Mouse (Mus musculus) urinary bladder, postnatal 14 days (tissue): ENCODE results near the gene Bptf.
"Not testable (repeated sequence)": the region's sequence is repeated elsewhere in the genome, so short reads cannot be mapped to it uniquely, and the experiment has no call there.

Experiments
- DNase-seq: peaks from one replicate; pipeline ENCODE4 v3.0.0; 2021; ENCODE audit warnings: low spot score

Bptf gene

GRCm38 (mm10) chr11:107113881-107114557, 17.9 kb downstream of the Bptf start:
- DNase-seq: no peak

DNA sequence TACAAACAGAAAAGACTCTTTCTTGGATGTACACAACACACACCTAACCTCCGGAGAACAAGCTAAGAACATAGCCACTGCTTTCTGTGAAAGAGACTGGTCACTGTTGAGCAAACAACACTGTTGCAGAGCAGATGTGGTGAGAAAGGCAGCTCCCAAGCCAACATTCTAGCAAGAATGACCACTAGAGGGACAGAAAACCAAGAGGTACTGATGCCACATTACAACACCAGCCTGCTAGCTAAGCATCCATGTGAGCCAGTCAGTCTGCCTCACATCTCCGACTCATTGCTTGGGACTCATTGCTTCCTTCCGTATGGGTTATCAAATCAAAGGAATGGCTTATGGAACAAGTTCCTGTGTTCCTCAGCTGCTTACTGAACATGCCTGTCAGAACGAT, 18.8 kb downstream of the Bptf start:
- peak; percentile 15 for DNase-seq

- DNase-seq: no peak
Observed at GRCm38 (mm10) chr11:107109669-107110068, 22.3 kb downstream of the Bptf start.

DNA sequence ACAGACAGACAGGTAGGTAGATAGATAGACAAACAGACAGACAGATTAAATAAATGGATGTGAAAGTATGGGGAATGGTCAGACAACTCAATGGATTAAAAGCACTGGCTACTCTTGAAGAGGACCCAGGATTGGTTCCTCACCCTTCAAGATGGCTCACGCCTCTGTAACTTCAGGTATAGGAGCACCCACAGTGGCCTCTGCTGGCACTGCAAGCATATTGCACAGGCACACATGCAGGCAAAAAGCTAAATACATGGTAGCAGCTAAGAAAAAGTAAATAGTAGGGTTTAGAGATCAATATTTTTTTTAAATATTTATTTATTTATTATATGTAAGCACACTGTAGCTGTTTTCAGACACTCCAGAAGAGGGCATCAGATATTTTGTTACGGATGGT, 23.0 kb downstream of the Bptf start:
- DNase-seq: no peak

- no peak for DNase-seq
Observed at GRCm38 (mm10) chr11:107107725-107108078, 24.2 kb downstream of the Bptf start.

DNA sequence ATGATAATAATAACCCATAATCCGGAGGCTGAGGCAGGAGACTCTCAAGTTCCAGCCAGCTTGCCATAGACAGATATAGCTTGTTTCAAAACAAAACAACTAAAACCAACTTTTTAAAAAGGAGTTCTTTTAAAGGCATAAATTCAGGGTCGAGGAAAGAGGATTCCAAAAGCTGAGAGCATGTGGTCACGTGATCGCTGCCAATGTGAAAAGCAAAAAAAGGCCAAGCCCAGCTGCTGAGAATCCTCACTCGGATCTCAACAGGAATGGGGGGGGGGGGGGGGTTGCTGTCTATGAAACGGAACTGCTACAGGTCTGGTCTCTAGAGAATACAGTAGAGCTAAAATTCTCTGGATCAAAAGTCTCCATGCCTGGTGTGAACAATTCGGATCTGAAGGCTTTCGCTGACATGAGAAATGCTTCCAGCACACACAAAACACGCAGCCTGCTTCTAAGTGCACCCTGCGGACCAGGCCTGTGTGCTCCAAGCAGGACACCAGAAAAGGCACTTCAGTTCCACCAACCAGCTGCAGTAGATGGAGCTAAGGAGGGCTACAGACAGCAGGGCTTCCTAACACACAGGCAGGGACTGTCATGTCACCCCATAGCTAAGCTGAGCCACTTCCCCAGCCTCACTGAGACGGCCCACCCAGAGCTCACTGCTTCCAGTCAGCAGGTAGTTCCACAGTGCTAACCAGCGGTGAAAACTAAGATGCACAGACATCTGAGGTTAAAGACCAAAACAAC, 24.8 kb downstream of the Bptf start:
- no peak for DNase-seq

GRCm38 (mm10) chr11:107106461-107106860, 25.5 kb downstream of the Bptf start:
- no peak for DNase-seq

- DNase-seq: peak; percentile 72
Observed at GRCm38 (mm10) chr11:107105227-107105626, 26.7 kb downstream of the Bptf start.

- DNase-seq: no peak
Observed at GRCm38 (mm10) chr11:107103736-107104135, 28.2 kb downstream of the Bptf start.

- DNase-seq: no peak
Observed at GRCm38 (mm10) chr11:107103224-107103589, 28.7 kb downstream of the Bptf start.

- DNase-seq: no peak
Observed at GRCm38 (mm10) chr11:107102465-107103223, 29.3 kb downstream of the Bptf start.

GRCm38 (mm10) chr11:107096973-107097372, 35.0 kb downstream of the Bptf start:
- DNase-seq: no peak

DNA sequence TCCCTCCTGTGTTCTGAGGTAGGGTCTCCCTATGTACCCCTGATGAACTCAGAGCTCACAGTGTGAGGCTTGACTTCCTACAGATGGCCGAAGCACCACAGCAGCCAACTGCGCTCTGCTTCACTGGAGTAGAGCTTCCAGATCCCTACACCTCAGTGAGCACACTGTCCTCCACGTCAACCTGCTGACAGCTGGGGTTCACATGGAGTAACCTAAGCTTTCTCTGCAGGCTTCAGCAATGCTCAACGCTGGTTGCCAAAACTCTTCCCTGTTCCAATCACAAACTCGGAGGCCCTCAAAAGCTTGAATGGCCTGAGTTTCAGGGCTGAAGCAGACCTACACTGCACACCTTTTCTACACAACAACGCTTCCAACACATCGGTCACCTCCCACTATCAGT, 38.1 kb downstream of the Bptf start:
- DNase-seq: no peak

- DNase-seq: no peak
Observed at GRCm38 (mm10) chr11:107092637-107093036, 39.3 kb downstream of the Bptf start.

GRCm38 (mm10) chr11:107085866-107086265, 46.1 kb downstream of the Bptf start:
- no peak for DNase-seq

DNA sequence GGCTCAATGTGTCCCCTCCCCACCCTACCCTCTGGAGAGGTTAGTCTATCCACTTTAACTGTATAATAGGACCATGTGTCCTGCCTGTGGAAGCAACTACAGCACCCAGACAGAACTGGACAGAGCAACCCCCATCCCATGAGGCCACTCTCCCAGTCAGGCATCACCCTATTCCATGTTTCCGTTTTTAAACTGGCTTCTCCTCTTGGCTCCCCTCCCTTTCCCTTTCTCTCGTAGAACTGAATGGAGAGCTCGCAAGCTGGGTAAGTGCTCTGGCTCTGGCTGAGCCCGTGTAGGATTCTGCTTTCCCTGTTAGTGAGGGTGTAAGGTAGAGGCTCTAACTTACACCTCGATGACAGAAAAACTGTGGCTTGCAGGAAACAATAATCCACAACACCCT, 48.4 kb downstream of the Bptf start:
- DNase-seq: no peak

GRCm38 (mm10) chr11:107065216-107065785, 66.6 kb downstream of the Bptf start:
- no peak for DNase-seq

GRCm38 (mm10) chr11:107064590-107064989, 67.3 kb downstream of the Bptf start:
- no peak for DNase-seq

GRCm38 (mm10) chr11:107063067-107063466, 68.9 kb downstream of the Bptf start:
- no peak for DNase-seq

DNA sequence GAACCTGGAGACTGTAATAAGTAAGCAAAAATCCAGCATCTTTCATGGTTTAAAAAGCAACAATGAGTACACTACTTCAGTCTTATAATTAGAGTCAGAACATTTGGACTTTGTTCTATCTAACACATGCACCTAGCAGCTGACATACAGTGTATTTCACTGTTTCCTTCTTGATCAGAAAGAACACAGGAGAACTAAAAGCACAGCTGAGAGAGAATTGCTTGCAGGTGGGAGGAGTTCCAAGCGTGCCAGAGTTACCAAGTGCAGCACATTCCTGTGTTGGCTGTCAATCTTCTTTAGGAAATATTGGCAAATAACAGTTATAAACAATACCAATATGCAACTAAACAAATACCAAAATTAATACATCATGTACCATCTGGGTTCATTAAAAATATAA, 71.0 kb downstream of the Bptf start:
- DNase-seq: no peak

DNA sequence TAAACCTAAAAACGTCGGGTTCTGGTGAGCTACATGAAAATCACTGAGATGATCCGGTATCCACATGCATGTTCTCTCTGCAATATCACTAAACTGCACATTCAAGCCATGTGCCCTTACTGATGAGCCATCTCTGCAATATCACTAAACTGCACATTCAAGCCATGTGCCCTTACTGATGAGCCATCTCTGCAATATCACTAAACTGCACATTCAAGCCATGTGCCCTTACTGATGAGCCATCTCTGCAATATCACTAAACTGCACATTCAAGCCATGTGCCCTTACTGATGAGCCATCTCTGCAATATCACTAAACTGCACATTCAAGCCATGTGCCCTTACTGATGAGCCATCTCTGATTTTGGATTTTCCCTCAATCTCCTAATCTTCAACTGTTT, 72.3 kb downstream of the Bptf start:
- DNase-seq: not testable (repeated sequence)

DNA sequence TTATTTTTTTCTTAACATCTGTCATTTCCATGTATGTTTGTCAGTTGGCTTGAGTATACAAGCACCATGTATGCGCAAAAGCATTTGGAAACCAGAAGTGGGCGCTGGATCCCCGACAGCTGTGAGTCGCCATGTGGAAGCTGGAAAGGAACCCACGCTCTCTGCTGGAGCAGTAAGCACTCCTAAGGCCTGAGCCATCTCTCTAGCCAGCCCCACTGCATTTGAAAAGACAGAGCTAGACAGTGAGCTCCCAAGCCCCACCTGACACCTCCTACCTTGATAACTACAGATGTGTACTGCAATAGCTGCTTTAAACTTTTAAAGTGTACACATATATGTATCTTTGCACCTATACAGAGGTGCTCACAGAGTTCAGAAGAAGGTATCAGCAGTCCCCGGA, 74.5 kb downstream of the Bptf start:
- no peak for DNase-seq

DNA sequence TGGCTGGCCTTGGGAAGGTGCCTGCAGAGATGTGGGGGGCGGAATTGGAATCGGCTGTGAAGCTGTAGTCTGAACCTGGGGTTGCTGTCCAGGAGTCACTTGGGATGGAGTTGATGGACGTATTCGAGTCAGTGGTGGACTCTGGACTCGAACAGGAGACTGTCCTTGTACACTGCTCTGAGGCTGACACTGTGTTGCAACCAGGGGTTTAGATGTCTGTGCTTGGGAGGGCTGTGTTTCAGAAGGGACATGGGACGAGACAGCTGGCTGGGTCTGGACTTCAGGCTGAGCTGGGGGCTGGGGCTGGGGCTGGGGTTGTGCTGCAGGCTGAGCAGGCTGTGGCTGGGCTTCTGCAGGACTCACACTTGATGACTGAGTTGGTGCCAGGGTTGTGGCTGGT, 77.1 kb downstream of the Bptf start:
- no peak for DNase-seq
